Mouse (Mus musculus) liver, embryonic 14.5 days (tissue): Measurements from ENCODE around the gene Ppp1r14a.

Experiments
- CTCF ChIP-seq: IDR thresholded peaks from 2 replicates; pipeline ENCODE4 v1.5.1; 2016; ENCODE audit warnings: antibody characterized with exemption, low read depth, control low read depth
- EP300 ChIP-seq: IDR thresholded peaks from 2 replicates; pipeline ENCODE4 v1.6.1; 2016; ENCODE audit warnings: antibody characterized with exemption, low read depth

DNA sequence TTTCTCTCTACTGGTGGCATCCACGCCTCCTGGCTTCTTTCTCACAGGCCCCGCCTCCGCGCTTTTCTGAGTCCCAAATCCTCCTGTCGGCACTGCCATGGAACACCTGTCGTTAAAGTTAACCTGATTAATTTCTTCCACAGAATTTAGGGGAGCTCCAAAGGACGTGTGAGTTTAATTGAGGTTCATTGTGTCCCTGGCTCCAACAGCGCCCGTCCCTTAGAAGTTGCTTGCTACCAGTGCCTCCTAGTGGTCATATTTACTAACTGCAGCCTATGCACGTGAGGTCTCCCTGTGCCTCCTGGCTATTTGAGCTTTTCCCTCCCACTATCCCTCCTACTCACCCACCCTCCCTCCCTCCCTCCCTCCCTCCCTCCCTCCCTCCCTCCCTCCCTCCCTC lies 7.9 kb downstream of the Ppp1r14a start:
- TF ChIP-seq CTCF: peak; percentile 88
- TF ChIP-seq EP300: no peak
